Mouse (Mus musculus) testis, adult 2 months (tissue): ENCODE results near the gene Rpia. TPM values are rescaled to one million over a fixed set of nuclear protein-coding genes. Genes with fewer than 3 reads are reported as not detected.
A peak's percentile ranks its signal among the peaks of the same experiment; 100 is the strongest.

ENCODE experiments used
- H3K27ac ChIP-seq: fragments of 200-500 bp; 2 replicates; pipeline ENCODE4 v1.5.1; 2012; ENCODE audit warnings: low read depth, low read length; ENCODE audit not compliant: control insufficient read depth, insufficient read depth
- H3K27me3 ChIP-seq: fragments of 200-500 bp; 2 replicates; pipeline ENCODE4 v1.6.1; 2012; ENCODE audit warnings: mild to moderate bottlenecking, low read length, moderate library complexity; ENCODE audit not compliant: control insufficient read depth, insufficient read depth
- H3K36me3 ChIP-seq: fragments of 200-500 bp; 2 replicates; pipeline ENCODE4 v1.6.1; 2012; ENCODE audit warnings: mild to moderate bottlenecking, low read length; ENCODE audit not compliant: control insufficient read depth, insufficient read depth
- H3K4me1 ChIP-seq: fragments of 200-500 bp; 2 replicates; pipeline ENCODE4 v1.6.1; 2012; ENCODE audit warnings: low read length; ENCODE audit not compliant: control insufficient read depth, insufficient read depth
- H3K4me3 ChIP-seq: fragments of 200-500 bp; 2 replicates; pipeline ENCODE4 v1.5.1; 2012; ENCODE audit warnings: low read depth, mild to moderate bottlenecking, low read length, moderate library complexity, mixed read lengths; ENCODE audit not compliant: control insufficient read depth
- CTCF ChIP-seq: fragments of 200-500 bp; IDR thresholded peaks from 2 replicates; pipeline ENCODE4 v1.5.1; 2012; ENCODE audit warnings: low read depth, mild to moderate bottlenecking, inconsistent platforms, low read length, moderate library complexity; ENCODE audit not compliant: control insufficient read depth, insufficient read depth, insufficient replicate concordance
- POLR2A ChIP-seq: fragments of 200-500 bp; IDR thresholded peaks from 2 replicates; pipeline ENCODE4 v1.6.1; 2012; ENCODE audit warnings: low read depth, mild to moderate bottlenecking, inconsistent platforms, low read length, moderate library complexity; ENCODE audit not compliant: control insufficient read depth
- polyA plus RNA-seq: library from polyadenylated mRNA; depleted of rRNA; stranded (reverse); fragments of >200 nt; gene quantifications from 2 replicates; pipeline ENCODE4 v1.2.3, GENCODE M21; 2012

Gene Rpia
- polyA plus RNA-seq, 1 experiment: 10.0 TPM

GRCm38 (mm10) chr6:70787524-70787923 lies 4.5 kb downstream of the Rpia start:
- no peaks in the 10 kb centered on the region for H3K27me3 ChIP-seq
- H3K4me1 ChIP-seq: peaks cover 12% of the 10 kb centered on the region
- H3K27ac ChIP-seq: no peak overlapping the region
- TF ChIP-seq CTCF (no peak), POLR2A (no peak)
- H3K36me3 ChIP-seq: no peaks in the 10 kb centered on the region
- H3K4me3 ChIP-seq: no peak overlapping the region

GRCm38 (mm10) chr6:70785852-70786251 lies 6.2 kb downstream of the Rpia start:
- no peak overlapping the region for H3K4me3 ChIP-seq
- no peaks in the 10 kb centered on the region for H3K36me3 ChIP-seq
- H3K27ac ChIP-seq: no peak overlapping the region
- H3K27me3 ChIP-seq: no peaks in the 10 kb centered on the region
- H3K4me1 ChIP-seq: peaks cover 3% of the 10 kb centered on the region; the same call in 1 of the 2 replicates
- TF ChIP-seq POLR2A (no peak), CTCF (no peak)

- Histone ChIP-seq H3K4me3 (no peak overlapping the region), H3K36me3 (no peaks in the 10 kb centered on the region)
- TF ChIP-seq CTCF (no peak), POLR2A (no peak)
These were observed 7.2 kb downstream of the Rpia start for GRCm38 (mm10) chr6:70784811-70785210.

DNA sequence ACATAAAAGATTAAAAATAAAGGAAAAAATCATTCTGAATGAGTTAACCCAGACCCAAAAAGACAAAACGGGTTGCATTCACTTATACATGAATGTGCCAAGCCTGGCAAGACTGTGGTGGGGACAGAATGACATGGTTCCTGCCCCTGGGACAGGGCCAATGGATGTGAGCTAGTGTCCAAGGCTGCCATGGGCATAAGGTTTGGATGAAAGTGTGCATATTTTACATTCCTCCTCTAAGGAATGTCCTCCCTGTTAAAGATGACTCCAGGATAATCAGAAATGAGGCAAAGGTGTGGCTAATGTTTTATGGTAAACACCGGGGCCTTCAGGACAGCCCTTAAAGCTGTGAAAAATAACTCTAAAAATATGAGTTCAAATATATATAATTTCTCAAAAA lies 10.7 kb downstream of the Rpia start:
- H3K27me3 ChIP-seq: no peaks in the 10 kb centered on the region
- TF ChIP-seq CTCF (no peak), POLR2A (no peak)
- H3K27ac ChIP-seq: no peak overlapping the region
- no peaks in the 10 kb centered on the region for H3K36me3 ChIP-seq
- H3K4me3 ChIP-seq: no peak overlapping the region
- no peaks in the 10 kb centered on the region for H3K4me1 ChIP-seq

More at GRCm38 (mm10) chr6:70784811-70785210, 7.2 kb downstream of the Rpia start:
- H3K4me1 ChIP-seq: no peaks in the 10 kb centered on the region
- no peaks in the 10 kb centered on the region for H3K27me3 ChIP-seq
- no peak overlapping the region for H3K27ac ChIP-seq

DNA sequence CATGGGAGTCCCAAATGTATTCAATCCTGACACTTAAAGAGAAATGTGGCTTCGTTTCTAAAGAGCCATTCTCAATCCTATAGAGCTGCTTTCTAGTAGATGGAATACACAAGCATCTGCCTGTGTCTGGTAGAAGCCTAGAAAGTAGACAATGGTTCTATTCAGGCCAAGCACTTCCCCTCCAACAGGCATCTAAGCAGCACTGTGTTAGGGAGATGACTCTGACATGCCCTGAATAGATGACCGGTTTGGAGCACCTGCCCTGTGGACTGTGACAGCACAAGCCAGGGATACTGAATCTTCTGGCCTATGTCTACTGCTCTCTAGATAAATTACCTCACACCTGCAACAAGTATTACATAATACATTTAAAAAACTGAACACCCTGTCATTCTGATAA lies 17.7 kb downstream of the Rpia start:
- Histone ChIP-seq H3K27me3 (no peaks in the 10 kb centered on the region), H3K36me3 (no peaks in the 10 kb centered on the region)
- no peak for TF ChIP-seq POLR2A
- TF ChIP-seq CTCF: no peak

DNA sequence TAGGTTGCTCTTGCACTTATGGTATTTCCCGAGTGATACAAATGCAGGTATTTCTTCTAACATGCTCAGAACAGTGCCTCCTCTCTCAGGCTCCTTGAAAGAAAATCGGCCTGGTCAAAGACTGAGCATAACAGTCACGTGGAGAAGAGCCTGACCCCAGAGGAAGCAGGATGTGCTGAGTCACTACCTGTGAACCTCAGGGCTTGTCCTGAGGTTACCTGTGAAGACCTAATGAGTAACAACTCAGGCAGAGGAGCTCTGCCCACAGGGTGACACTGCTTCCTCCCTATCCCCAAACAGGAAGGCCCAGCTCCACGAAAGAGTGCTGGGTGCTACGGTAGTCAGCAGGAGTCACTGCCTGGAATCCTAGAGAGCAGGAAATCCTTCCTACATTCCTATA lies 18.3 kb downstream of the Rpia start:
- H3K36me3 ChIP-seq: no peaks in the 10 kb centered on the region
- TF ChIP-seq POLR2A: no peak
- TF ChIP-seq CTCF: no peak
- no peak overlapping the region for H3K27ac ChIP-seq
- no peaks in the 10 kb centered on the region for H3K27me3 ChIP-seq
- H3K4me1 ChIP-seq: no peaks in the 10 kb centered on the region
- H3K4me3 ChIP-seq: no peak overlapping the region

More for the DNA sequence above, 17.7 kb downstream of the Rpia start:
- Histone ChIP-seq H3K27ac (no peak overlapping the region), H3K4me3 (no peak overlapping the region), H3K4me1 (no peaks in the 10 kb centered on the region)

GRCm38 (mm10) chr6:70768769-70769168 lies 23.3 kb downstream of the Rpia start:
- Histone ChIP-seq H3K27me3 (no peaks in the 10 kb centered on the region), H3K4me1 (no peaks in the 10 kb centered on the region), H3K36me3 (no peaks in the 10 kb centered on the region; the same call in none of the 2 replicates), H3K27ac (no peak overlapping the region), H3K4me3 (no peak overlapping the region)
- TF ChIP-seq POLR2A: no peak
- peak; percentile 92 for TF ChIP-seq CTCF

DNA sequence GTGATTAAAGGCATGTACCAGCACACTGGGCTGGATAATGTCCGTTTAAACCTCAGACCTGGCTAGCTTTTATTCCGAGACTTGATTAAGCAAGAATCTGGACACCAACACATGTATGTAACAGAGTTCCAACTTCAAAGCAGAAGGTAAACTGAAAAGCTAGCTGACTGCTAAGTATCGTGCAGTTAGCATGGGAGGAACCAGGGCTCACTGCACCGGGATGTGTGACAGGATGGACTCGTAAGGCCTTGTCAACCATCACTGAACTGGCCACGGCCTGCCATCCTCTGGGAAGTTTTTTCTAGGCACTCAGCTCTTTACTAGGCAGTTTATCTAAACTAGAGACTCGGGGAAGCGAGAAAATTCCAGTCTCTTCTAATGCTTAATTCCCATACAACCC lies 27.0 kb downstream of the Rpia start:
- Histone ChIP-seq H3K27me3 (no peaks in the 10 kb centered on the region), H3K4me3 (no peak overlapping the region), H3K36me3 (no peaks in the 10 kb centered on the region; the same call in none of the 2 replicates), H3K27ac (no peak overlapping the region), H3K4me1 (no peaks in the 10 kb centered on the region)
- no peak for TF ChIP-seq POLR2A
- no peak for TF ChIP-seq CTCF
